Mouse (Mus musculus) heart, adult 2 months (tissue): ENCODE measurements at regions not wholly inside any gene's neighbourhood (a gene's known extent, or its start where the extent isn't known, plus 50 kb on each side); places are given as distances from the start of the nearest gene placed in this dataset.

Experiments
- EP300 ChIP-seq: fragments of 200-500 bp; IDR thresholded peaks from 2 replicates; pipeline ENCODE4 v1.6.1; 2011; ENCODE audit warnings: low read depth, low read length, control low read depth; ENCODE audit not compliant: insufficient read depth
- POLR2A ChIP-seq: fragments of 200-500 bp; IDR thresholded peaks from 2 replicates; pipeline ENCODE4 v1.6.1; 2011; ENCODE audit warnings: mild to moderate bottlenecking, low read depth, low read length, control low read depth; ENCODE audit not compliant: insufficient read depth

GRCm38 (mm10) chr1:184335281-184335680, 301.2 kb upstream of the 1700056E22Rik start:
- TF ChIP-seq POLR2A (no peak), EP300 (no peak)
